Mouse (Mus musculus): ENCODE data around the gene Zbtb42.
A peak's percentile ranks its signal among the peaks of the same experiment; 100 is the strongest.

Gene Zbtb42

GRCm38 (mm10) chr12:112661851-112662250, 16.8 kb upstream of the Zbtb42 start:
- DNase-seq = no peak

GRCm38 (mm10) chr12:112663303-112663702, 15.3 kb upstream of the Zbtb42 start:
- no peak for DNase-seq

GRCm38 (mm10) chr12:112663716-112664115, 14.9 kb upstream of the Zbtb42 start:
- no peak for DNase-seq

GRCm38 (mm10) chr12:112664124-112664523, 14.5 kb upstream of the Zbtb42 start:
- no peak for DNase-seq

- no peak for DNase-seq
Measured at GRCm38 (mm10) chr12:112664656-112665055, 14.0 kb upstream of the Zbtb42 start.

- DNase-seq = peak; percentile 76
Measured at GRCm38 (mm10) chr12:112665445-112665844, 13.2 kb upstream of the Zbtb42 start.

GRCm38 (mm10) chr12:112665881-112666544, 12.6 kb upstream of the Zbtb42 start:
- DNase-seq = no peak

GRCm38 (mm10) chr12:112667619-112668297, 10.9 kb upstream of the Zbtb42 start:
- DNase-seq = no peak

GRCm38 (mm10) chr12:112670718-112671393, 7.8 kb upstream of the Zbtb42 start:
- DNase-seq = no peak

- DNase-seq = no peak
Measured at GRCm38 (mm10) chr12:112671891-112672290, 6.7 kb upstream of the Zbtb42 start.

- DNase-seq = no peak
Measured at GRCm38 (mm10) chr12:112672744-112673575, 5.7 kb upstream of the Zbtb42 start.

- DNase-seq = peak; percentile 38
Measured at GRCm38 (mm10) chr12:112673576-112674091, 5.0 kb upstream of the Zbtb42 start.

- peak; percentile 52 for DNase-seq
Measured at GRCm38 (mm10) chr12:112674132-112675011, 4.3 kb upstream of the Zbtb42 start, which contains the start of gene Akt1. TSS of gene Akt1 (minus strand) at chr12:112674884.

GRCm38 (mm10) chr12:112675245-112676035, 3.2 kb upstream of the Zbtb42 start:
- DNase-seq = peak; percentile 75

GRCm38 (mm10) chr12:112677076-112677475, 1.6 kb upstream of the Zbtb42 start:
- DNase-seq = no peak

GRCm38 (mm10) chr12:112677943-112678554, 579 bp upstream of the Zbtb42 start:
- DNase-seq = no peak

GRCm38 (mm10) chr12:112679027-112679996, 684 bp downstream of the Zbtb42 start:
- DNase-seq = no peak

GRCm38 (mm10) chr12:112683351-112683750, 4.7 kb downstream of the Zbtb42 start:
- DNase-seq = no peak

GRCm38 (mm10) chr12:112688458-112688857, 9.8 kb downstream of the Zbtb42 start:
- DNase-seq = no peak
